Mouse (Mus musculus) CH12F3 (cell line): ENCODE measurements around the gene Cnpy3.
"Not testable (repeated sequence)": the region's sequence is repeated elsewhere in the genome, so short reads cannot be mapped to it uniquely, and the experiment has no call there.

Experiments
- in situ Hi-C: fragments of 300-500 bp; cut with MboI; formaldehyde crosslinking; loops from 2 replicates; pipeline ENCODE4 v1.14.3; 2020; ENCODE audit warnings: low sequenced_read_pairs

Cnpy3 gene

GRCm38 (mm10) chr17:46767868-46768267, 15.9 kb upstream of the Cnpy3 start:
- in situ Hi-C loops = no loop called here

GRCm38 (mm10) chr17:46764916-46765315, 12.9 kb upstream of the Cnpy3 start:
- in situ Hi-C loops = not testable (repeated sequence)

DNA sequence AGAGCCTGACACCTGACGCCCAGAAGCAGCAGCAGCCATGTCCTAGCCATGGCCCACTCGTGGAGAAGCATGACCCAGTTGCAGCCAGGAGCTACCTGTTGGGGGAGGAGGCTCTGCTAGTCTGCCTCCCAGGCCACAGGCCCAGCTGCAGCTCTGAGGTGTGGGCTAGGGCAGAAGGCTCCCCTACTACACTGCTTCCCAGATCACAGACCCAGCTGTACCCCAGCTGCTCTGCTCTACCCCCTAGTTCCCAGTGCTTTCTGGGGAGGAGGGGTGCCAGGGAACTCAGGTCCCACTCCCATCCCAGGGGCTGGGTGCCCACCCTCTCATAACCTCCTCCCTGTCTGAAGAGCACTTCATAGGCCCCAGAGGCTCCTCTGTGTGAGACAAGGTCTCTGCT, 11.5 kb upstream of the Cnpy3 start, which contains the start of gene Ptcra:
Gene Ptcra, minus strand, starts transcription at position 169 of the 400 bp plus-strand sequence.
- in situ Hi-C loops = no loop called here

DNA sequence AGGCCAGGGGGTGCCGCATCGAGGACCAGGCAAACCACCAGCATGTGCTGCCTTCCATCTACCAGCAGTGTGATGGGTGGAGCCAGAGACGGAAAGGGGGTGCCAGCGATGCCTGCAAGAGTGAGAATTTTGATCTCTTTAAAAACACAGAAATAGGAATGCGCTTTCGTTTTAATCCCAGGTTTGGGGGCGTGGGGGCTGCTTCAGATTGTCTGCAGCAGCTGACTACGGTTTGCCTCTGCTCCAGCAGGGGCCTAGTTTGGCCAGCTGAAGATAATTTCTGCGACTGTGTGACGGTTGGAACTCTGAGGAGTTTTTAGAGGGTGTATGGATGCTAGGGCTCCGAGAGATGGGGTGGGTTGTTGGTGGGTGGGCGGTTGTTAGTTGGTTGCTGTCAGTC, 6.7 kb upstream of the Cnpy3 start:
- in situ Hi-C loops = no loop called here

- in situ Hi-C loops = no loop called here
These were observed 789 bp downstream of the Cnpy3 start for GRCm38 (mm10) chr17:46751056-46751793.

DNA sequence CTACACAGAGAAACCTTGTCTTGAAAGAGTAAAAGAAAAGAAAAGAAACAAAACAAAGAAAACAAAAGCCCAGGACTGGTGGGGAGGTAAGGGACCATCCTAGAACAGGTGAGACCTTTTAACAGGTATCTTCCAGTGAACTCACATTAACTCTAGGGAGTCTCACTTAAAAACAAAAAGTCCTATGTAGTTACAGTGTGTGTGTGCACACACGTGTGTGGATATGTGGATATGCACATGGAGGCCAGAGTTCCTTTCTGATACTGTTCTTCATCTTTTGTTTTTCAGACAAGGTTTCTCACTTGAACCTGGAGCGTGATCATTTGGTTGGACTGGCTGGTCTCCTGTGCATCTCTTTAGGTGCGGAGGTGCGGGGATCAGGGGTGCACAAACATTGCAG, 1.4 kb downstream of the Cnpy3 start:
- in situ Hi-C loops = no loop called here

- in situ Hi-C loops = no loop called here
These were observed 2.7 kb downstream of the Cnpy3 start for GRCm38 (mm10) chr17:46749282-46749681.

- in situ Hi-C loops = no loop called here
These were observed 4.2 kb downstream of the Cnpy3 start for GRCm38 (mm10) chr17:46747806-46748205.

DNA sequence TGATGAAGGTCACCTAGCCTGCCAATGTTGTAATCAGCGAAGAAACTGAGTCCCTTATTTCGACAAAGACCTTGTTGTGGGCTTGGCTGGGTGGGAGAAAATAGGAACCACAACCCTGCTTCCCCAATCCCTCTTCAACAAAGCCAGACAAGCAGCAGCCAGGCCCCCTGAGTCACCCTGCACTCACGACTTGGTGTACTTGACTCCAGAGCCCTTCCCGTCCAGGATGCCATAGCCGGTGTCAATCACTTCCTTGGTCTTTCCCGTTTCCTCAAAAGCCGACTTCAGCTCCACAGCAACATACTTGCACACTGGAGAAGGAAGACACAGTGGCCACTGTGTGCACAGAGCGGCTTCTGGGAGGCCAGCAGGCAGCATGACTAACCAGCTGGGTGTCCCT, 4.8 kb downstream of the Cnpy3 start:
- in situ Hi-C loops = no loop called here

DNA sequence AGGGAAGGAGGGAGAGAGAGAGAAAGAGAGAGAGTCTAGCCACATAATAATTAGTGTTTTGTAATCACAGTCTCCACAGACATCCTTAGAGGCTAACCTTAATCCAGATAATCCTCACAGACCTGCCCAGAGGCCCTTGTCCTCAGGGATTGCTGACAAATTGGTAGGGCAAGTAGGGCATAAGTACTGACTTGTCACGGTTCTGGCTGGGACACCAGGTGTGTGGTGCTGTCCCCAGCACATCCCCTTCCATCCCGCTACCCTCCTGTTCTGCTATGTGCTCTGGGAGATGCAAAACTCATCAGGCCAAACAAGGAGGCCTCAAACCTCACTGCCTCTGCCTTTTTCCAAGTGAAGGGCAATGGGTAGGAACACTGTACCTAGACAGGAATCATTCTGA, 6.5 kb downstream of the Cnpy3 start:
- in situ Hi-C loops = no loop called here

- in situ Hi-C loops = no loop called here
These were observed 9.0 kb downstream of the Cnpy3 start for GRCm38 (mm10) chr17:46742986-46743385.

DNA sequence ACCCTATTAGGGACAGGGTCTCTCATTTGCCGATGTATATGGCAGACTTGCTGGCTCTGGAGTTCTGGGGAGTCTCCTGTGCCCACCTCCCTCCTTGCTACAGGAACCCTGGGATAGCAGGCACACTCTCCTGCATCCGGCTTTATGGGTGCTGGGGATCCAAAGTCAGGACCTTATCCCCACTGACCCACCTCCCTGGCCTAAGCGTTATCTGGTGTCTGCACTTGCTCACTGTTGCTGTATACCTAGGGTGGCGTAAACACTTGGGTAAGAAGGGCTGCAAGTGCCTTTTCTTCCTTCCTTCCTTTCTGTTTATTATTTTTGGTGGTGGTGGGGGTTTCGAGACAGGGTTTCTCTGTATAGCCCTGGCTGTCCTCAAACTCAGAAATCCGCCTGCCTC, 10.7 kb downstream of the Cnpy3 start:
- in situ Hi-C loops = no loop called here

DNA sequence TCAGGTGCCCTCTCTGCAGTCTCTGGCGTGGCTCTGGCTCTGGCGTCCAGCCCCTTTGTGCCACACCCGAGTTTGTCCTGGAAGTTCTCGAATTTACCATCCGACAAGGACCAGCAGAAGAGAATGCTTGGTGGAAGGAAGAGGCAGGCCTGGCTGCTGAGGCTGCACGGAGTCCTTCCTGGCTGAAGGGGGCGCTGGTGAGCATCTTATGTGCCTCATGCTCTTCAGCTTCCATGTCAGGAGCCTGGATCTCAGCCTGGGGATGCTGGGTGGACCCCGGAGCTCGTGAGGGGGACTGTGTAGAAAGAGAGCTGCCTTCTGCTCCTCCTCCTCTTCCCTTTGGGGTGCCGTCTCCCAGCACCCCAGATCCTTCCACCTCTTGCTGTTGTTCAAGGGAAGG, 15.9 kb downstream of the Cnpy3 start:
- in situ Hi-C loops = no loop called here

- in situ Hi-C loops = no loop called here
These were observed 16.7 kb downstream of the Cnpy3 start for GRCm38 (mm10) chr17:46735287-46735686.

GRCm38 (mm10) chr17:46734055-46734454, 18.0 kb downstream of the Cnpy3 start:
- in situ Hi-C loops = no loop called here

- in situ Hi-C loops = no loop called here
These were observed 23.1 kb downstream of the Cnpy3 start, which contains the start of gene Gnmt for GRCm38 (mm10) chr17:46728904-46729318. Gnmt (minus strand) TSS chr17:46729168.

GRCm38 (mm10) chr17:46728496-46728895, 23.5 kb downstream of the Cnpy3 start:
- in situ Hi-C loops = no loop called here

DNA sequence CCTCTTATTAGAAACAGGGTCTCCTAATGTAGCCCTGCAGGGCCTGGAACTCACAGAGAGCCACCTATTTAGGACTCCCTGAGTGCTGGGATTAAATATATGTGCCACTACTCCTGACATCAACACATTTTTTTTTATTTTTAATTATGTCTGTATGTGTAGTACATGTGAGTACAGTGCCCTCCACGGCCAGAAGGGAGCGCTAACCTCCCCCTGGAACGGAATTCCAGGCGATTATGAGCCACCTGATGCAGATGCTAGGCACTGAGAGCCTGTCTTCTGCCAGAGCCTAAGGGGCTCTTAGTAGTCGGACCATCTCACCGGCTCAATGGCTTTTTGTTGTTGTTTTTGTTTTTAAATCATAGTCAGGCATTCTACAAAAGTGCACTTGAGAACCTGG, 24.0 kb downstream of the Cnpy3 start:
- in situ Hi-C loops = no loop called here

GRCm38 (mm10) chr17:46727271-46727670, 24.7 kb downstream of the Cnpy3 start:
- in situ Hi-C loops = no loop called here

DNA sequence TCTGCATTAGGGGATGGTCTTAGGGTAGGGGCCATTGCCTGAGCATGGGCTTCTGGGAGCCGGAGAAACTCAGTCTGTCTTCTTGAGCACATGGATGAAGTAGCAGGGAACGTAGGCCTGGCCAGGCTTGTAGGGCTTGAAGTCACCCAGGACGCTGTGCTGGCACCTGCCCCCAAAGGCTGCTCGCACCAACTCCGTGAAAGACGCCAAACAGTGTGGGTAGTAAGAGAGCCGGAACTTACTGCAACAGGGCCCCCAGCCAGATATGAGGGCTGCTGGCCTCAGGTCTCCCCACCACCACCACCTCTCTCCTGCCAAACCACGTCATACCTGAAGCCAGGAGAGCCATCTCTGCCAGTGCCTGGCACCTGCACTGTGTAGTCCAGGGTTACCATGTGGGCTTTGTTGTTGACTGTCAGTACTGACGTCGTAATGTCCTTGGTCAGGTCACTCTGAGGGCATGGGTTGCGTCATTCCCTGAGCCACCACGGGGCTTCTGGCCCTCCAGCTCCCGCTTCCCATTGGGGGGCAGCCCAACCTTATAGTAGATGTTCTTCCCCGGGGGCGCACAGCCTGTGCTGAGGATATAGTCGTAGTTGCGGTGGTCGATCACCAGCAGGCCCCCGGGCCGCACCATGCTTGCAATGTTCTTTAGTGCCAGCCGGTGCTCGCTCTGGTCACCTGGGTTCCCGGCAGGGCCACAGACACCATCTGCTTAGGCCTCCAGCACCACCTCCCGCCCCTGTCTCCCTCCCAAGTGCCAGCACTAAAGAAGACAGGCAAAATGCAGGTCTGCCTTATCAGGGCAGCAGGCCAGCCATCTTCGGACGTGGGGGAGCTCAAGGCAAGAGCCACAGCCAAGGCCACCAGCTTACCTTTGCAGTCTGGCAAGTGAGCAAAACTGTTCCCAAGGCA, 26.0 kb downstream of the Cnpy3 start:
- in situ Hi-C loops = no loop called here

GRCm38 (mm10) chr17:46725273-46725672, 26.7 kb downstream of the Cnpy3 start:
- in situ Hi-C loops = no loop called here
